Mouse (Mus musculus) cerebellum, postnatal 25 days (tissue): ENCODE measurements around the gene Gpr146.

ENCODE experiments used
- DNase-seq, 2 experiments: peaks; one replicate each; pipeline ENCODE4 v3.0.0; 2021; ENCODE audit warnings: mixed read lengths in 2 of 2

The Gpr146 gene

GRCm38 (mm10) chr5:139377468-139378270 lies at the start of gene Gpr146:
Gene Gpr146 (plus strand): TSS chr5:139377697.
- no peak for DNase-seq

GRCm38 (mm10) chr5:139330766-139331165 lies 46.7 kb upstream of the Gpr146 start:
- DNase-seq, result no peak

- DNase-seq, result peak; percentile 88 to 90
Observed at GRCm38 (mm10) chr5:139331742-139332141, 45.8 kb upstream of the Gpr146 start.

- peak in 1 of 2 experiments; percentile 19 for DNase-seq
Observed at GRCm38 (mm10) chr5:139332590-139333272, 44.8 kb upstream of the Gpr146 start.

GRCm38 (mm10) chr5:139333301-139334013 lies 44.0 kb upstream of the Gpr146 start:
- peak in 1 of 2 experiments; percentile 21 for DNase-seq

- DNase-seq, result peak in 1 of 2 experiments; percentile 24
Observed at GRCm38 (mm10) chr5:139334394-139334793, 43.1 kb upstream of the Gpr146 start.

- no peak for DNase-seq
Observed at GRCm38 (mm10) chr5:139335634-139336033, 41.9 kb upstream of the Gpr146 start.

- peak; percentile 92 to 94 for DNase-seq
Observed at GRCm38 (mm10) chr5:139337826-139338370, 39.6 kb upstream of the Gpr146 start.

- peak; percentile 55 to 71 for DNase-seq
Observed at GRCm38 (mm10) chr5:139338403-139338802, 39.1 kb upstream of the Gpr146 start.

GRCm38 (mm10) chr5:139338891-139339290 lies 38.6 kb upstream of the Gpr146 start:
- peak in 1 of 2 experiments; percentile 59 for DNase-seq

GRCm38 (mm10) chr5:139344021-139344686 lies 33.3 kb upstream of the Gpr146 start:
- peak; percentile 78 to 86 for DNase-seq

GRCm38 (mm10) chr5:139344687-139345363 lies 32.7 kb upstream of the Gpr146 start:
- DNase-seq, result peak; percentile 91 to 96

- DNase-seq, result no peak
Observed at GRCm38 (mm10) chr5:139345364-139345714, 32.2 kb upstream of the Gpr146 start.

GRCm38 (mm10) chr5:139347225-139347624 lies 30.3 kb upstream of the Gpr146 start:
- no peak for DNase-seq

- DNase-seq, result no peak
Observed at GRCm38 (mm10) chr5:139349713-139350112, 27.8 kb upstream of the Gpr146 start.

GRCm38 (mm10) chr5:139351134-139351533 lies 26.4 kb upstream of the Gpr146 start, which contains the start of gene Cox19:
Gene Cox19 (minus strand): TSS chr5:139351418.
- DNase-seq, result no peak

GRCm38 (mm10) chr5:139351628-139352027 lies 25.9 kb upstream of the Gpr146 start:
- no peak for DNase-seq

GRCm38 (mm10) chr5:139352317-139352716 lies 25.2 kb upstream of the Gpr146 start, which contains the start of gene Cyp2w1:
Gene Cyp2w1 (plus strand): TSS chr5:139352617.
- no peak for DNase-seq

- no peak for DNase-seq
Observed at GRCm38 (mm10) chr5:139353496-139353895, 24.0 kb upstream of the Gpr146 start.

- no peak for DNase-seq
Observed at GRCm38 (mm10) chr5:139353946-139354345, 23.6 kb upstream of the Gpr146 start.

- peak; percentile 93 to 96 for DNase-seq
Observed at GRCm38 (mm10) chr5:139355235-139355772, 22.2 kb upstream of the Gpr146 start.
